Mouse (Mus musculus) embryonic fibroblast, embryonic 13.5 days (primary cell): ENCODE results near the gene Bcl2a1c.

Source experiments
- CTCF ChIP-seq: IDR thresholded peaks from 2 replicates; pipeline ENCODE4 v1.5.1; 2011; ENCODE audit warnings: mild to moderate bottlenecking, control low read depth, low read length, moderate library complexity, borderline replicate concordance; ENCODE audit not compliant: insufficient read depth
- POLR2A ChIP-seq: IDR thresholded peaks from 2 replicates; pipeline ENCODE4 v1.6.1; 2011; ENCODE audit warnings: low read depth, mild to moderate bottlenecking, control low read depth, low read length, moderate library complexity

DNA sequence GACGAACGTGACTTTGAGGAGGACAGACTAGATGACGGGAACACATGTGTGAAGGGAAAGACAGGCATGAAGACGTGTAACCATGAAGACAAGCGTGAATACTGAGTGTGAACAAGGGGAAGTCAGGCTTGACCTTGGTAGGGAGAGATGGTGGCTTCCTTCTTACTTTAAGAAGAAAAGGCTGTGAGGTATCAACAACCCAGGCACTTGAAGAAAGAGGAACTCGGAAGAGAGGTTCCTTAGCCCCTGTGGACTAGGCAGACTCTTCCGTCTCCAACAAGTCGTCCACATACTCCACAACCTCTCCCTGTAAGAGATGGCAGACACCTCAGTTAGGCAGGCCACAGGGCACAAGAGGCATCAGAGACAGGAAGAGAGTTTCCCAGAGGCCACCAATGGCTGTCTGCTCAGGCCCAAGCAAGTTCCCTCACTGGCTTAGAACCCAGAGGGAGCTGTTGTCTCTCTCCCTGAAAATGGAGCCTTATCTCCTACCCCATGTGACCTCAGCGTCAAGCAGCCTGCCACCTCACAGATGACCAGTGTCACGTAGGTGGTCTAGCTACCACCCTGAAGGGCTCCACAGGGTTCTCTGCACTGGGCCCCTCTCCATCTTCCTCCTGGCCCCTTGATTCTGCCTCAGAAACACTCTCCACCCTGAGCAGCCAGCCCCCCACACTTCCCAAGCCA is 45.5 kb downstream of the Bcl2a1c start:
- TF ChIP-seq CTCF (no peak), POLR2A (no peak)
